Mouse (Mus musculus): Measurements from ENCODE around the gene Gtpbp2. TPM values are rescaled to one million over a fixed set of nuclear protein-coding genes. Genes with fewer than 3 reads are reported as not detected.

The Gtpbp2 gene
- polyA plus RNA-seq, 1 experiment: 25.8 TPM

GRCm38 (mm10) chr17:46203078-46203477 lies 42.2 kb downstream of the Gtpbp2 start:
- H3K36me3 ChIP-seq (ENCODE audit: control insufficient read depth, insufficient read depth, low read length, poor library complexity, severe bottlenecking): peaks cover 39% of the 10 kb centered on the region
- no peak for TF ChIP-seq CTCF (IDR thresholded peaks at IDR 0.05; ENCODE audit: low read depth, low read length)
- no peak for TF ChIP-seq POLR2A (IDR thresholded peaks at IDR 0.05; ENCODE audit: insufficient read depth, low read length)
- no peak for TF ChIP-seq EP300 (IDR thresholded peaks at IDR 0.05; ENCODE audit: insufficient read depth, low read depth, low read length)
- peak overlapping the region; percentile 94 for H3K9ac ChIP-seq (ENCODE audit: low read depth, poor library complexity, severe bottlenecking)
- H3K27ac ChIP-seq (ENCODE audit: insufficient read depth, low read length): peak overlapping the region; percentile 21
- H3K4me1 ChIP-seq (ENCODE audit: control insufficient read depth, insufficient read depth, low read length): no peaks in the 10 kb centered on the region
- H3K4me3 ChIP-seq (ENCODE audit: low read depth, low read length): peak overlapping the region; percentile 94
- H3K9me3 ChIP-seq (replicated peaks; ENCODE audit: control insufficient read depth, insufficient read depth, low read length, poor library complexity, severe bottlenecking): no peaks in the 10 kb centered on the region
- H3K27me3 ChIP-seq (ENCODE audit: control insufficient read depth, insufficient read depth, low read length, poor library complexity, severe bottlenecking): no peaks in the 10 kb centered on the region

- Histone ChIP-seq H3K4me3 (ENCODE audit: low read depth, low read length) (no peak overlapping the region), H3K27ac (ENCODE audit: insufficient read depth, low read length) (no peak overlapping the region), H3K36me3 (ENCODE audit: control insufficient read depth, insufficient read depth, low read length, poor library complexity, severe bottlenecking) (peaks cover 58% of the 10 kb centered on the region), H3K9me3 (replicated peaks; ENCODE audit: control insufficient read depth, insufficient read depth, low read length, poor library complexity, severe bottlenecking) (no peaks in the 10 kb centered on the region), H3K4me1 (ENCODE audit: control insufficient read depth, insufficient read depth, low read length) (no peaks in the 10 kb centered on the region), H3K9ac (ENCODE audit: low read depth, poor library complexity, severe bottlenecking) (no peak overlapping the region), H3K27me3 (ENCODE audit: control insufficient read depth, insufficient read depth, low read length, poor library complexity, severe bottlenecking) (no peaks in the 10 kb centered on the region)
- TF ChIP-seq EP300 (IDR thresholded peaks at IDR 0.05; ENCODE audit: insufficient read depth, low read depth, low read length): no peak
- no peak for TF ChIP-seq CTCF (IDR thresholded peaks at IDR 0.05; ENCODE audit: low read depth, low read length)
- TF ChIP-seq POLR2A (IDR thresholded peaks at IDR 0.05; ENCODE audit: insufficient read depth, low read length): no peak
Observed at GRCm38 (mm10) chr17:46206676-46207075, 45.8 kb downstream of the Gtpbp2 start.

- no peak for TF ChIP-seq POLR2A (IDR thresholded peaks at IDR 0.05; ENCODE audit: insufficient read depth, low read length)
- TF ChIP-seq CTCF (IDR thresholded peaks at IDR 0.05; ENCODE audit: low read depth, low read length): no peak
- TF ChIP-seq EP300 (IDR thresholded peaks at IDR 0.05; ENCODE audit: insufficient read depth, low read depth, low read length): no peak
- Histone ChIP-seq H3K27ac (ENCODE audit: insufficient read depth, low read length) (no peak overlapping the region), H3K36me3 (ENCODE audit: control insufficient read depth, insufficient read depth, low read length, poor library complexity, severe bottlenecking) (peaks cover 83% of the 10 kb centered on the region), H3K4me3 (ENCODE audit: low read depth, low read length) (no peak overlapping the region), H3K27me3 (ENCODE audit: control insufficient read depth, insufficient read depth, low read length, poor library complexity, severe bottlenecking) (no peaks in the 10 kb centered on the region), H3K9me3 (replicated peaks; ENCODE audit: control insufficient read depth, insufficient read depth, low read length, poor library complexity, severe bottlenecking) (no peaks in the 10 kb centered on the region), H3K9ac (ENCODE audit: low read depth, poor library complexity, severe bottlenecking) (no peak overlapping the region), H3K4me1 (ENCODE audit: control insufficient read depth, insufficient read depth, low read length) (no peaks in the 10 kb centered on the region)
Observed at GRCm38 (mm10) chr17:46210550-46210949, 49.7 kb downstream of the Gtpbp2 start.

Other genes with a start within 250 kb of the Gtpbp2 start
- 76.2 and 86.3 TPM in 2 replicates for gene Vegfa, start 128.7 kb upstream of the Gtpbp2 start, polyA plus RNA-seq (2011; ENCODE audit: insufficient read depth, insufficient read length, low read depth, missing spikeins)
- gene Mrps18a, start 50.0 kb upstream of the Gtpbp2 start, polyA plus RNA-seq (2011; ENCODE audit: insufficient read depth, insufficient read length, low read depth, missing spikeins): 71.7 and 78.5 TPM in 2 replicates
- gene Rsph9, start 16.8 kb upstream of the Gtpbp2 start, polyA plus RNA-seq (2011; ENCODE audit: insufficient read depth, insufficient read length, low read depth, missing spikeins): 1.0 and 1.5 TPM in 2 replicates
- 10.3 and 14.8 TPM in 2 replicates for gene Mad2l1bp, start 7.5 kb upstream of the Gtpbp2 start, polyA plus RNA-seq (2011; ENCODE audit: insufficient read depth, insufficient read length, low read depth, missing spikeins)
- 28.1 and 30.1 TPM in 2 replicates for gene Polh, start 41.6 kb downstream of the Gtpbp2 start, polyA plus RNA-seq (2011; ENCODE audit: insufficient read depth, insufficient read length, low read depth, missing spikeins)
- gene Xpo5, start 41.8 kb downstream of the Gtpbp2 start, polyA plus RNA-seq (2011; ENCODE audit: insufficient read depth, insufficient read length, low read depth, missing spikeins): 77.8 and 79.1 TPM in 2 replicates
- gene Polr1c, start 87.0 kb downstream of the Gtpbp2 start, polyA plus RNA-seq (2011; ENCODE audit: insufficient read depth, insufficient read length, low read depth, missing spikeins): 106 and 133 TPM in 2 replicates
- 57.0 and 64.0 TPM in 2 replicates for gene Yipf3, start 87.0 kb downstream of the Gtpbp2 start, polyA plus RNA-seq (2011; ENCODE audit: insufficient read depth, insufficient read length, low read depth, missing spikeins)
- gene Lrrc73, start 92.5 kb downstream of the Gtpbp2 start, polyA plus RNA-seq (2011; ENCODE audit: insufficient read depth, insufficient read length, low read depth, missing spikeins): 0.57 and 0.68 TPM in 2 replicates
- gene Tjap1, start 122.0 kb downstream of the Gtpbp2 start, polyA plus RNA-seq (2011; ENCODE audit: insufficient read depth, insufficient read length, low read depth, missing spikeins): 71.5 and 75.2 TPM in 2 replicates
- 0.91 and 1.3 TPM in 2 replicates for gene Dlk2, start 136.4 kb downstream of the Gtpbp2 start, polyA plus RNA-seq (2011; ENCODE audit: insufficient read depth, insufficient read length, low read depth, missing spikeins)
- gene Abcc10, start 167.3 kb downstream of the Gtpbp2 start, polyA plus RNA-seq (2011; ENCODE audit: insufficient read depth, insufficient read length, low read depth, missing spikeins): 3.9 and 4.4 TPM in 2 replicates
- gene Zfp318, start 222.7 kb downstream of the Gtpbp2 start, polyA plus RNA-seq (2011; ENCODE audit: insufficient read depth, insufficient read length, low read depth, missing spikeins): 55.0 and 62.7 TPM in 2 replicates

All from ES-Bruce4 (cell line).